Mouse (Mus musculus) E14TG2a.4 (cell line): ENCODE results near the gene Gm20518.

Source experiments
- H3K27me3 ChIP-seq: 2 replicates; pipeline ENCODE4 v1.6.1; 2014; ENCODE audit warnings: low read length, control low read depth; ENCODE audit not compliant: insufficient read depth
- H3K36me3 ChIP-seq: 2 replicates; pipeline ENCODE4 v1.6.1; 2014; ENCODE audit warnings: low read length, control low read depth; ENCODE audit not compliant: insufficient read depth
- H3K4me1 ChIP-seq: replicated peaks from 2 replicates; pipeline ENCODE4 v1.6.1; 2014; ENCODE audit warnings: low read depth, low read length, control low read depth
- H3K4me3 ChIP-seq: replicated peaks from 2 replicates; pipeline ENCODE4 v1.5.1; 2014; ENCODE audit warnings: mild to moderate bottlenecking, low read length
- H3K9me3 ChIP-seq: 2 replicates; pipeline ENCODE4 v1.6.1; 2014; ENCODE audit warnings: low read length, control low read depth
- CTCF ChIP-seq: conservative IDR thresholded peaks from 2 replicates; pipeline ENCODE4 v1.5.1; 2014; ENCODE audit warnings: low read length
- NANOG ChIP-seq: IDR thresholded peaks from 2 replicates; pipeline ENCODE4 v1.6.1; 2014; ENCODE audit warnings: borderline replicate concordance, low read length, mixed read lengths
- POU5F1 ChIP-seq: IDR thresholded peaks from 2 replicates; pipeline ENCODE4 v1.6.1; 2014; ENCODE audit warnings: low read length, borderline replicate concordance

Gene Gm20518

DNA sequence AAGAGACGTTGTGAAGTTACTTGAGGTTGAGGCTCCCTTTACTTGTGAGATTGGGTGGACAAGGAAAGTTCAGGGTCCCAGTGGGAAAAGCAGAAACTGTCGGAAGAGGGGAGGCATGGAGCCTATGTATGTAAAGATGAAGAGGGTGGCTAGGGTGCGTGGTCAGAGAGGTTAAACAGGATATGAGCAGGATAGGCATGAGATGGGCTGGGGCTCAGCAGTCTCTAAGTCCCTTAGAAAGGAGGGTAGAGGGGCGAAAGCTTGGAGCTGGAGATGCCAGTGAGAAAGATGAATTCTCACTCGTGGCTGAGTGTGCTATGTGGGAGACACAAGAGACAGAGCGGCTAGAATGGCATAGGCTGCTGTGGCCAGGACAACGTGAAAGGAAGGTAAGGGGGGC, 58.6 kb downstream of the Gm20518 start, which contains the start of gene B830017H08Rik:
B830017H08Rik (plus strand) TSS at position 301 of the 400 bp plus-strand sequence.
- Histone ChIP-seq H3K36me3 (no peaks in the 10 kb centered on the region), H3K4me3 (peak within 1 kb of the TSS; percentile 81), H3K9me3 (no peaks in the 10 kb centered on the region), H3K4me1 (peaks cover 40% of the 10 kb centered on the region), H3K27me3 (peaks cover 96% of the 10 kb centered on the region)
- TF ChIP-seq CTCF (no peak), POU5F1 (no peak), NANOG (no peak)

DNA sequence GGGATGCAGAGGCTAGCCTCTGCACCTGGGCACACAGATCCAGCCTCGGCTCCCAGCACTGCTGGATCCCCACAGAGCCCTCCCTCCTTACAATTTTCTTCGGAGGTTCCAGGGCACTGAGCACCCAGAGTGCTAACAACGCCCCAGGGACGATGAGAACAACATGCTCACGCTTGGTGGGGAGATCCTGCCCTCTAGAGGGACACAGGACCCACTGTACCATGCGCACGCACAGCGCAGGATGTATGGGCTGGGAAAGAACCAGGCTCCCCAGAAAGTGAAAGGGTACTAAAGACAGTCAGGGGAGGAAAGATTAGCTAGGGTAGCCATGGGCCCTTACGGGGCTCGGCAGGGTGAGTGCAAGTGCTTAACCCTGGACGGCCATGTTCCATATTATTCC, 59.7 kb downstream of the Gm20518 start:
- no peaks in the 10 kb centered on the region for H3K9me3 ChIP-seq
- peak overlapping the region; percentile 20; the same call in 1 of the 2 replicates for H3K4me3 ChIP-seq
- TF ChIP-seq POU5F1 (no peak), NANOG (no peak), CTCF (peak; percentile 18; the same call in 1 of the 2 replicates)
- H3K4me1 ChIP-seq: peaks cover 40% of the 10 kb centered on the region
- H3K27me3 ChIP-seq: peaks cover 94% of the 10 kb centered on the region
- H3K36me3 ChIP-seq: no peaks in the 10 kb centered on the region

DNA sequence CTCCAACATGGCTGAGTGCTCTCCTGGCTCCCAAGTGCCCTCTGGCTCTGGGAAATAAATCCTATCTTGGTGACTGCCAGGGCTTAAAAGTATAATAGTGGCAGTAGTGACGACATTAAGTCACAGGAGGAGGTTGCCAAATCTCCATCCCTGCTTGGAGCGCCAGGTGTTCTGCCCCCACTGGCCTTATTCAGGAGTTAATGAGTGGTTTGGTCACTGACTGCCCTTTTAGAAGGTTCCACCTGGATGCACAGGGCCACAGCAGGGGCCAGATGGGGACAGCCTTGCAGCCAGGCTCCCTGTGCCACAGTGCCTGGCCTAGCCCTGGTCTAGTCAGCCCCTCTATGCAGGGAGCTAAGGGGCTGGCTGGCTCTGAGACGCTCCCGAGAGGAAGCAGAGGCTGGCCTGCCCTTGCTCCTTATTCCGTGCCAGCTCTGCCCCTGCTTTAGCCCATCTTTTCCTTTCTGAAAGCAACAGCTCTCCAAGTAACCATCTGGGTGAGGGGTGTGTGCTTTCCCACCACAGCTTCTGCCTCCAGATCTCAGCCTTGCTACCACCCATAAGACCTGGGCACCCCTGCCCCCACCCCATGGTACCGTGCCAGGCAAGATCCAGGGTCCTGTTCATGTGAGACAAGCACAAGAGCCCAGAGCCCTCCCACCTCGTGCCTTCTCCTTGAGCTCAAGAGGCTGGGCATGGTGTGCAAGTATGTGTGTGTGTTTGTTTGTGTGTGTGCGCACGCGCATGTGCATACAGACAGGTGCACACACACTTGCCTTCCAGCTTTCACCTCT, 60.9 kb downstream of the Gm20518 start:
- Histone ChIP-seq H3K9me3 (no peaks in the 10 kb centered on the region), H3K4me1 (peaks cover 39% of the 10 kb centered on the region), H3K36me3 (no peaks in the 10 kb centered on the region), H3K27me3 (peaks cover 87% of the 10 kb centered on the region), H3K4me3 (no peak overlapping the region)
- no peak for TF ChIP-seq POU5F1
- no peak for TF ChIP-seq CTCF
- TF ChIP-seq NANOG: no peak

DNA sequence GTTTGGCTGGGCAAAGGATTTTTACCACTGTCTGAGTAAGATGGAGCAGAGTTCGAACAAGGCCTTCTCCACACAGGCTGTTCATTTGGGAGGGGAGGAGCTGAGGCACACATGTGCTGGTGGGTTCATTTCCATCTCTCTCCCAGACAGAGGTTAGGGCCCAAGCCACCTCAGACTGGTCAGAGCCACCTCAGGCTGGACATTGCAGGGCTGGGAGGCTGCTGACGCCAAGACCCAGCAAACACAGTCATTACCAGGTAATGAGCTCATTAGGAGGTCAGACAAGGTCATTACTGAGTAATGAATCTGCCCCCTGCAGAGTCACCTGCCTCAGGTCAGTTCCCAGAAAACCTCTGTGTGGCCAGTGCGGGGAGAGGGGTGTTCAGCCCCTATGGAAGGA, 62.6 kb downstream of the Gm20518 start:
- Histone ChIP-seq H3K4me1 (peaks cover 29% of the 10 kb centered on the region), H3K36me3 (no peaks in the 10 kb centered on the region), H3K9me3 (no peaks in the 10 kb centered on the region), H3K4me3 (no peak overlapping the region), H3K27me3 (peaks cover 75% of the 10 kb centered on the region)
- no peak for TF ChIP-seq NANOG
- no peak for TF ChIP-seq POU5F1
- TF ChIP-seq CTCF: no peak

DNA sequence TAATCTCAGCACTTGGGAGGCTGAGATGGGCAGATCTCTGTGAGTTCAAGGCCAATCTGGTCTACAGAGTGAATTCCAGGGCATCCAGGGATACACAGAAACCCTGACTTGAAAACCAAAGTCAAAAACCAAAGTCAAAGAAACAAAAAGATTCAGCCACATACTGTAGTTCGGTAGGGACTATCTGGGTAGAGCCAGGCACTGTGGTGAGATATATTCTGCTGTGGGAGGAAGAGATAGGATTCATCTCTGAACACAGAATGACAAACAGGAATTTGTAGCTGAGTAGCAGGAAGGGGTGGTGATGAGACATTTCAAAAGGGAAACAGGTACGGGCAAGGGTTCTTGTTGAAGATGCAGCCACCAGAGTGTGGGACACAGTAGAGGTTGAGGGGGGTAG, 63.2 kb downstream of the Gm20518 start:
- Histone ChIP-seq H3K4me3 (no peak overlapping the region), H3K36me3 (no peaks in the 10 kb centered on the region), H3K4me1 (peaks cover 29% of the 10 kb centered on the region), H3K27me3 (peaks cover 76% of the 10 kb centered on the region), H3K9me3 (no peaks in the 10 kb centered on the region)
- TF ChIP-seq CTCF: no peak
- no peak for TF ChIP-seq POU5F1
- TF ChIP-seq NANOG: no peak

DNA sequence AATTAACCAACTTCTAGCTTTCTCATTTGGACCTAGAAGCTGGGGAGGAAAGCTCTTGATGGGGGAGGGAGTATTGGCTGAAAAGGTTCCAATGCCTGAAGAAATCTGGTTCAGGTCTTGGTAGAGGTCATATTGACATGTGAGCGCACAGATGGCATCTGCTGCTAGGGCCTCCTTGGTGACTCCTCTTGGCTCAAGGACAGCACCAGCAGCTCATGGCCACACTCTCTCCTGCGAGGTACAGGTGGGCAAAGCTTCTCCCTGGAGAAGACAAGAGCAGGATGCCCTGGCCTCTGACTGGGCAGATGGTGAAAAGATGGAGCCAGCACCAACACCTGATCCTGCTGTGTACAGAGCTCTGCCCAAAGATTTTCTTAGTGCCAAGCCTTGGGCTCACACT, 65.0 kb downstream of the Gm20518 start:
- H3K27me3 ChIP-seq: peaks cover 64% of the 10 kb centered on the region
- peaks cover 14% of the 10 kb centered on the region for H3K4me1 ChIP-seq
- H3K9me3 ChIP-seq: no peaks in the 10 kb centered on the region
- TF ChIP-seq NANOG (no peak), POU5F1 (no peak), CTCF (no peak)
- no peak overlapping the region for H3K4me3 ChIP-seq
- H3K36me3 ChIP-seq: no peaks in the 10 kb centered on the region

DNA sequence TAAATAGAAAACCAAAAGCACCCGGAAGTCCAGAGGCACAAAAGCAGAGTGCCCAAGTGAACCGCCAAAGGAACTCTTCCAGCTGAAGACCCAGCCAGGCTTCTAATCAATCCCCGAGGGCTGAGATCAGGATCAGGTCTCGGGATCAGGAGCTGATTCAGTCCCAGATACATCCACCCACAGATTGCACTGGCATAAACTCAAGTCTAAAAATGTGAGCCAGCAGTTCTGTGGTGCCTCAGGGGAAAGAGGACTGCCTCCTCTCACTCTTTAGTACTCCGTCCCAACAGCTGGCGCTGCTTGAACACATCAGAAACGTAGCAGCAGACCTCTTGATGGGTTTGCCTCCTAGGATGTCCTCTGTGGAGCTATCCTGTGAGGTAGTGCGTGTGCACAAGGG, 74.9 kb downstream of the Gm20518 start:
- TF ChIP-seq POU5F1 (no peak), NANOG (no peak), CTCF (no peak)
- Histone ChIP-seq H3K36me3 (no peaks in the 10 kb centered on the region), H3K27me3 (peaks cover 89% of the 10 kb centered on the region), H3K4me1 (peaks cover 11% of the 10 kb centered on the region), H3K4me3 (no peak overlapping the region), H3K9me3 (no peaks in the 10 kb centered on the region)

DNA sequence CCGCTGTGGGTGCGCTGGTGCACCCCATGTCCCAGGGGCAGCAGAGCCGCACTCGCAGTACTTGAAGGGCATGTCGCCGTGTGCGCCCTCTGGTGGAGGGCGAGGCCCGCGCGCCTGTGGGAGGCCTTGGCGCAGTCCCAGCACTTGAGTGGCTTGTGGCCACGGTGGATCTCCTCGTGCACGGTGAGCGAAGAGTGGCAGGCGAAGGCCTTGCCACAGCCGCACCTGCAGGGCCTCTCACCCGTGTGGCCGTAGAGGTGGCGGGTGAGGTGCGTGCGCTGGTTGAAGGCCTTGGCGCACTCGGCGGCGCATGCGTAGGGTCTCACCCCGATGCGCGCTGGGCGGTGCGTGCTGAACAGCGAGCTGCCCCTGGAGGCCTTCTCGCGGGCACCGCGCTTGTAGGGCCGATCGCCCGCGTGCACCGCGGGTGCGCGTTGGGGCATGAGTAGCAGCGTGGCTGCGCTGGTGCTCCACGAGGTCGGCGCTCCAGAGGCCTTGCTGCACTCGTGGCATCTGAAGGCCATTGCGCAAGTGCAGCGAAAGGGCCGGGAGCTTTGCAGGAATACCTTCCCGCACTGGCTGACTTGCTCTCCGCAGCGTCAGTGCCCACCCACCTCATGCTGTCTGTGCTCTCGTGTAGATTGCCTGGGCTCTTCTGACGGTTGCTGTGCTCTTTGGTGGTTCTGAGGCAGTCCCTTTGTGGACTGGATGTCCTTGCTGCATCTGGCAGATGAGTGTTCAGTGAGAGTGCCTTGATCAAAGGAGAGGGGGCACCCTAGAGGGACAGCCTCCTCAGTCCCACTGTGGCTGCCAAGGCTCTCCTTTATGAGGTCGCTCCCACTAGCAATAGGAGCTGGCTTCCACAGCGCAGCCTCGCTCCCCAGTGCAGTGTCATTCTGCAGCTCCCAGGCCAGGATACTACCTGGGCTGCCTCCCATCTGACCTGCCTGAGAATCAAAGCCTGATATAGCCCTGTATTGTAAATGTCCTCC, 75.8 kb downstream of the Gm20518 start:
- Histone ChIP-seq H3K9me3 (no peaks in the 10 kb centered on the region), H3K36me3 (no peaks in the 10 kb centered on the region), H3K4me1 (peaks cover 11% of the 10 kb centered on the region), H3K27me3 (peaks cover 88% of the 10 kb centered on the region), H3K4me3 (peak overlapping the region; percentile 76)
- peak; percentile 22; the same call in 1 of the 2 replicates for TF ChIP-seq CTCF
- TF ChIP-seq NANOG: no peak
- no peak for TF ChIP-seq POU5F1
